Mouse (Mus musculus): Measurements from ENCODE around the gene Klhl41. TPM values are rescaled to one million over a fixed set of nuclear protein-coding genes. Genes with fewer than 3 reads are reported as not detected.
"Not testable (repeated sequence)": the region's sequence is repeated elsewhere in the genome, so short reads cannot be mapped to it uniquely, and the experiment has no call there.

The Klhl41 gene
- 0.88 and 1.4 TPM in 2 replicates for polyA plus RNA-seq (2015; fragmentation: Nextera tagmentation; extraction: Ambion mirVana)

DNA sequence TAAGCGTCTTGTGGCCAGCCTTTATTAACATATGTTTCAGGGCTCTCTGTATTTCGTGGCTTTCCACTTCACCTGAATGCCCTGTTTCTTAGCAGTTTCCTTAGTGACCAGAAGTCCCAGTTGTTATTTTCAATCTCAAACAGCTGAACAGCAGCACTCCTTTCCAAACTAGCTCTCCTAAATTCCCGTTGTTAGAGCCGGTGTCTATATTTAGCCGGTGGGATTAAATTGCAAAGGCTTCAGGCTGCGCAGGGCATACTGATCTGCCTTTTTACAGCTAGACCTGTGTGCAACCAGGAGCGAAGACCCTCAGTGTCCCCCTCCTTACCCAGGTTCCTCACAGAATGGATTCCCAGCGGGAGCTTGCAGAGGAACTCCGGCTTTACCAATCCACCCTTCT is at the start of gene Klhl41:
Klhl41 (plus strand) TSS at position 268 of the 400 bp plus-strand sequence.
- WGBS: 83% methylated on average over 9 of the region's 9 CpGs
- no peak within 1 kb of the TSS for H3K27ac ChIP-seq
- H3K36me3 ChIP-seq: peaks cover 3% of the 10 kb centered on the region; the same call in 1 of the 2 replicates
- no peak within 1 kb of the TSS for H3K4me2 ChIP-seq
- no peaks in the 10 kb centered on the region for H3K9me3 ChIP-seq
- H3K4me3 ChIP-seq: no peak within 1 kb of the TSS
- no peaks in the 10 kb centered on the region for H3K27me3 ChIP-seq
- no peaks in the 10 kb centered on the region for H3K4me1 ChIP-seq
- no peak within 1 kb of the TSS for H3K9ac ChIP-seq
- no peak for ATAC-seq (ENCODE audit: borderline replicate concordance, extremely low read depth, low FRiP score, low TSS enrichment)

DNA sequence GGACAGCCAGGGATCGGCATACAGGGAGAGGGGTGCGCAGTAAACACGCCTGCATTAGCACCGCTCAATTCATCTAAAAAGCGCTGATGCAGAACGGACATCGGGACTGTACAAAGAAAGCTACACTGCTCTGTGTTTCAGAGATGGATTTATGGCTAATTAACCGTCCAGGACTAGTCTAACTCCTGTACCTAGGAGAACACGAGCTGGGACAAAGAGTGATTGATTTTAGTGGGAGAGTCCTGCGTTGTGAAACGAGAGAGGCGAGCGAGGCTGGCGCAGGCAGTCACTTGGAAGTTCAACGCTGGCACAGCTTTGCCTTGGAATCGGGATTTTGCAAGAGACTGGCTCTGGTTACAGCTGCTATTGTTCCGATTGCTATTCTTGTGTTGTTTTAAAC is 40.7 kb upstream of the Klhl41 start:
- H3K27ac ChIP-seq: no peak overlapping the region
- ATAC-seq (ENCODE audit: borderline replicate concordance, extremely low read depth, low FRiP score, low TSS enrichment): no peak
- H3K4me3 ChIP-seq: no peak overlapping the region
- no peaks in the 10 kb centered on the region for H3K9me3 ChIP-seq
- WGBS: 67% methylated on average over 17 of the region's 17 CpGs
- no peak overlapping the region for H3K9ac ChIP-seq
- no peaks in the 10 kb centered on the region for H3K36me3 ChIP-seq
- H3K4me2 ChIP-seq: no peak overlapping the region
- no peaks in the 10 kb centered on the region for H3K27me3 ChIP-seq
- 0 out of 2 replicates have a peak, but pooled peaks cover 2% of the 10 kb centered on the region for H3K4me1 ChIP-seq

DNA sequence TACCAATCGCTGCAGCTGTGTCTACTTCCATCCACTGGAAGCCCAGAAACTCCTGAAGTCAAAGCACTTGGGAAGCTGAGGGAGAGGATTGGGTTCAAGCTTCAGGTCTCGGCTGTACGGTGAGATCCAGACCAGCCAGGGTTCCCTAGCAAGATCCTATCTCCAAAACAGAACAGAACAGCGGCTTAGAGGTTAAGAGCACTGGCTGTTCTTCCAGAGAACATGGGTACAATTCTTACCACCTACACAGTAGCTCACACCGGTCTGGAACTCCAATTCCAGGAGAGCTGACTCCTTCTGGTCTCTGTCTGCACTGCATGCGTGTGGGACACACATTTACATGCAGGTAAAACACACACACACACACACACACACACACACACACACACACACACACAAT is 40.0 kb upstream of the Klhl41 start:
- H3K4me3 ChIP-seq: no peak overlapping the region
- 84% methylated on average over 6 of the region's 6 CpGs for WGBS
- 0 out of 2 replicates have a peak, but pooled peaks cover 2% of the 10 kb centered on the region for H3K4me1 ChIP-seq
- no peaks in the 10 kb centered on the region for H3K36me3 ChIP-seq
- H3K9me3 ChIP-seq: no peaks in the 10 kb centered on the region
- H3K4me2 ChIP-seq: no peak overlapping the region
- no peak overlapping the region for H3K9ac ChIP-seq
- H3K27me3 ChIP-seq: no peaks in the 10 kb centered on the region
- no peak overlapping the region for H3K27ac ChIP-seq
- no peak for ATAC-seq (ENCODE audit: borderline replicate concordance, extremely low read depth, low FRiP score, low TSS enrichment)

DNA sequence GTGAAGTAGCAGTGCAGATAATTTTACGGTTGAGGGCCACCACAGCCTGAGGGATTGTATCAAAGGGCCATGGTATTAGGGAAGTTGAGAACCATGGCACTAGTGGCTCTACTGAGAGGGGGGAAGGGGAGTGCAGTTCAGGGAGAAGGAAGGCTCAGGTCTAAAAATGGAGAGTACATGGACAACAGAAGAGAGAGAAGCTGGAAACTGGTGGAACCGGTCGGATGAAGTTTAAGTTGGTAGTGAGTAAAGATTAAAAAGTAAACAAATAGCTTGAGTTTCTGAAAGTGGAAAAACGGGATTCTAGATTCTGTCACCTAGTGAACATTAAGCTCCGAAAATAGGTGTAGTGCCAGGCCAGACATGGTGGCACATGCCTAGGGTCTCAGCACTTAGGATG is 39.1 kb upstream of the Klhl41 start:
- Histone ChIP-seq H3K36me3 (no peaks in the 10 kb centered on the region), H3K9ac (no peak overlapping the region), H3K4me2 (no peak overlapping the region), H3K27ac (peak overlapping the region; percentile 70), H3K9me3 (no peaks in the 10 kb centered on the region), H3K27me3 (no peaks in the 10 kb centered on the region), H3K4me3 (no peak overlapping the region), H3K4me1 (peaks cover 5% of the 10 kb centered on the region; the same call in 1 of the 2 replicates)
- 53% methylated on average over 5 of the region's 5 CpGs for WGBS
- peak; percentile 58; the same call in 1 of the 2 replicates for ATAC-seq (ENCODE audit: borderline replicate concordance, extremely low read depth, low FRiP score, low TSS enrichment)

DNA sequence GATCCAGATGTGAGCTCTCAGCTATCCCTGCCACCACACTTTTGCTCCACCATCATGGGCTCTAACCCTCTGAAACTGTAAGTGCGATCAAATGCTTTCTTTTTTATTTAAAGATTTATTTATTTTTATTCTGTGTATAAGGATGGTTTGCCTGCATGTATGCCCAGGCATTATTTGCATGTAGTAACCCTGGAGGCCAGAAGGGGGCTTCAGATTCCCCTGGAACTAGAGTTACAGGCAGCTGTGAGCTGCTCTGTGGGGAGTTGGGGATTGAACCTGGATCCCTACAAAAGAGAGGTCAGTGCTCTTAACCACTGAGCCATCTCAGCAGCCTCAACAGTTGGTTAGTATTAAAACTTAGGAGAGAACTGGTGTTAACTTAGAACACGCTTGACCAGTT is 38.5 kb upstream of the Klhl41 start:
- Histone ChIP-seq H3K4me2 (no peak overlapping the region), H3K4me1 (peaks cover 5% of the 10 kb centered on the region; the same call in 1 of the 2 replicates), H3K9ac (no peak overlapping the region), H3K27ac (peak overlapping the region; percentile 70; the same call in 1 of the 2 replicates), H3K36me3 (no peaks in the 10 kb centered on the region), H3K27me3 (no peaks in the 10 kb centered on the region), H3K4me3 (no peak overlapping the region), H3K9me3 (no peaks in the 10 kb centered on the region)
- WGBS: 89% methylated on average over 2 of the region's 2 CpGs
- ATAC-seq (ENCODE audit: borderline replicate concordance, extremely low read depth, low FRiP score, low TSS enrichment): no peak

DNA sequence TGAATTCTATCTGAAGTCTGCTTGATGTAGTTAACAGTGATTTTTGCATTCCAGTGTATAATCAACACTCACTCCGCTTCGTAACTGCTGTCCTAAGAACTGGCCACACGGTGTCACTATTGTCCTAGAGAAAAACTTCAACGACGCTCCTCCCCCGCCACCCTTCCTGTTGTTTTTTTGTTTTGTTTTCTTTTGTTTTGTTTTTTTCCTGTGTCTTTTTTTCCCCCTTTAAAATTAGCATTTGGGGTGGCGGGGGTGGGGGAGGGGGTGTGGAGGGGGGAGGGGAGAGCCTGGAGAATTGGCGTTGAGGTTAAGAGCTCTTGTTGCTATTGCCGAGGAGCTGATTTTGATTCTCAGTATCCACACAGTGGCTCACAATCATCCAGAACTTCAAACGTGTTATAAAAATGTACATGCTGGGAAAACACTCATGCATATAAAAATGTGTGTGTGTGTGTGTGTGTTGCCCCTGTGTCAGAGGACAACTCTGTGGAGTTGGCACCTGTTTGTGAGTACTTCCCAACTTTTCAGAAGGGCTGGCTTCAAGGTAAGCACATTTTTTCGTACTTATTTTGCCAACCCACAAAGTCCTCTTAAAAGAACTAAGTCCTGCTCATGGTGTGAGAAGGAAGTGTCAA is 34.7 kb upstream of the Klhl41 start:
- no peak for ATAC-seq (ENCODE audit: borderline replicate concordance, extremely low read depth, low FRiP score, low TSS enrichment)
- peak overlapping the region; percentile 43 for H3K4me3 ChIP-seq
- H3K27me3 ChIP-seq: no peaks in the 10 kb centered on the region
- no peak overlapping the region for H3K9ac ChIP-seq
- H3K36me3 ChIP-seq: no peaks in the 10 kb centered on the region
- peak overlapping the region; percentile 44 for H3K4me2 ChIP-seq
- no peak overlapping the region for H3K27ac ChIP-seq
- WGBS: 9% methylated on average over 11 of the region's 11 CpGs
- H3K9me3 ChIP-seq: no peaks in the 10 kb centered on the region
- peaks cover 3% of the 10 kb centered on the region; the same call in 1 of the 2 replicates for H3K4me1 ChIP-seq

DNA sequence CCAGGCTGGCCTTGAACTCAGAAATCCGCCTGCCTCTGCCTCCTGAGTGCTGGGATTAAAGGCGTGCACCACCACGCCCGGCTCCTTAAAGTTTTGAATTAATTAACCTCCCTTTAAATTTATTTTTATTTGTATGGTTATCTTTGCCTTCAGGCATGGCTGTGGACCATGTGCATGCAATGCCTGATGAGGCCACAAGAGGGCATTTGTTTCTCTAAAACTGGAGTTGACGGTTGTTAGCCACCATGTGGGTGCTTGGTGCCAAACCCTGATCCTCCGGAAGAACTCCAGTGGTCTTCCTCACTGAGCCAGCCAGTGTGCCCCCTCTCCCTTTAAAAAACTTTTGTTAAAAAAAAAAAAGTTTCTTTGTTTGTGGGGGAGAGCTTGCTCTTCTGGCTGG is 34.1 kb upstream of the Klhl41 start:
- no peaks in the 10 kb centered on the region for H3K36me3 ChIP-seq
- ATAC-seq (ENCODE audit: borderline replicate concordance, extremely low read depth, low FRiP score, low TSS enrichment): no peak
- peaks cover 3% of the 10 kb centered on the region; the same call in 1 of the 2 replicates for H3K4me1 ChIP-seq
- H3K27me3 ChIP-seq: no peaks in the 10 kb centered on the region
- no peak overlapping the region for H3K4me3 ChIP-seq
- H3K27ac ChIP-seq: no peak overlapping the region
- H3K9me3 ChIP-seq: no peaks in the 10 kb centered on the region
- WGBS: 78% methylated on average over 6 of the region's 6 CpGs
- no peak overlapping the region for H3K9ac ChIP-seq
- no peak overlapping the region for H3K4me2 ChIP-seq

DNA sequence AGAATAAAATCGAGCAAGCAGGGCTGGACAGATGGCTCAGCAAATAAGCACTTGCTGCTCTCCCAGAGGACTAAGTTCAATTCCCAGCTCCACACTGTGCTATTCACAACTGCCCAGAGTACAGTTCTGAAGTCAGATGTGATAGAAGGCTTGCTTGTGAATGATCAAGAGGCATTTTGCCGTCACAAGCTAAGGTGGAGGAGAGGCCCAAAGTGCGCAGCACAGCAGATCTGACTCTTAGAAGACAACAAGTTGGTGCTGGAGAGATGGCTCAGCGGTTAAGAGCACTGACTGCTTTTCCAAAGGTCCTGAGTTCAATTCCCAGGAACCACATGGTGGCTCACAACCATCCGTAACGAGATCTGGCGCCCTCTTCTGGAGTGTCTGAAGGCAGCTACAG is 31.9 kb upstream of the Klhl41 start:
- H3K9ac ChIP-seq; H3K4me2 ChIP-seq; H3K4me1 ChIP-seq; H3K36me3 ChIP-seq; H3K27me3 ChIP-seq; H3K9me3 ChIP-seq; H3K27ac ChIP-seq; ATAC-seq (ENCODE audit: borderline replicate concordance, extremely low read depth, low FRiP score, low TSS enrichment); H3K4me3 ChIP-seq: not testable (repeated sequence)
- WGBS: 69% methylated on average over 7 of the region's 7 CpGs

DNA sequence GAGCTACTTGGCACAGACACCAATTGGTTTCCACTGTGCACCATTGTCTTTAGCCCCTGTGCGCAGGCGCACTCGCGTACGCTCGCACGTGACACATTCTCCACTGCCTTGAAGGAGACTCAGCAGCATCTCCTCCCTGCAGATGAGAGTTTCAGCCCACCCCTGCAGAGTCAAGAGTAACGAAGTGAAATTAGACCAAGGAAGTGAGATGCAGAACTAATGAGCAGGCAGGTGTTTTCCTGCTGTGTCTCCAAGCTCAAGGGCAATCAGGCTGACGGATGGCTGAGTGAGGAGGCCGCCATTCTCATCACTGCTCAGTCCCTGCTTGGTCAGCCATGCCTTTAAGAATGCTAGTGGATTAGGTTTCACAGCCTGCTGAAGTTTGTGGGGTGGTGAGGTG is 29.8 kb upstream of the Klhl41 start:
- H3K4me3 ChIP-seq: no peak overlapping the region
- ATAC-seq (ENCODE audit: borderline replicate concordance, extremely low read depth, low FRiP score, low TSS enrichment): no peak
- H3K9ac ChIP-seq: no peak overlapping the region
- H3K4me1 ChIP-seq: peaks cover 3% of the 10 kb centered on the region; the same call in 1 of the 2 replicates
- no peak overlapping the region for H3K27ac ChIP-seq
- H3K4me2 ChIP-seq: no peak overlapping the region
- WGBS: 57% methylated on average over 10 of the region's 10 CpGs
- H3K36me3 ChIP-seq: no peaks in the 10 kb centered on the region
- no peaks in the 10 kb centered on the region for H3K27me3 ChIP-seq
- H3K9me3 ChIP-seq: no peaks in the 10 kb centered on the region

DNA sequence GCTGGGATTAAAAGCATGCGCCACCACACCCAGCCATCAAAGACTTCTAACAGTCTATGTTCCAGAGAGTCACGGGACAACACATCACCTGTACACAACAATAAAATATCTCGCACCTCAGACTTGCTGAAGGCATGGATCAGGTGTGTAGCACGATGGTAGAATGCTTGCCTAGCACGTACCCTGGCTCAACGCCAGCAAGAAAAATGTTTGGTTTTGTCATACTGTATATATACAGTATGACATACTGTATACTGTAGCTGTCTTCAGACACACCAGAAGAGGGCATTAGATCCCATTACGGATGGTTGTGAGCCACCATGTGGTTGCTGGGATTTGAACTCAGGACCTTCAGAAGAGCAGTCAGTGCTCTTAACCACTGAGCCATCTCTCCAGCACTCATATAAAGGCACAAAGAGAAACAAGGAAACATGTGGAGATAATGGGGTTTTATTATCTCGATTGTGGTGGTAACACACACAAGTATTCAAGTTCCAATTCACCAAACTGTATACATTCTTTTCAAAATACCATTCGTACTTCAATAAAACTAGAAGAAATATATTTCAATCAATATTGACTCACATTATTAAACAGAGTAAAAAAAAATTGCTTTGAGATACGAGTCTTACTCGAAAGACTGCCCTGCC is 24.8 kb upstream of the Klhl41 start:
- no peak overlapping the region for H3K9ac ChIP-seq
- ATAC-seq (ENCODE audit: borderline replicate concordance, extremely low read depth, low FRiP score, low TSS enrichment): no peak
- no peaks in the 10 kb centered on the region for H3K9me3 ChIP-seq
- 84% methylated on average over 11 of the region's 11 CpGs for WGBS
- H3K4me2 ChIP-seq: no peak overlapping the region
- H3K27ac ChIP-seq: no peak overlapping the region
- H3K27me3 ChIP-seq: no peaks in the 10 kb centered on the region
- no peaks in the 10 kb centered on the region for H3K36me3 ChIP-seq
- H3K4me3 ChIP-seq: no peak overlapping the region
- peaks cover 8% of the 10 kb centered on the region; the same call in 1 of the 2 replicates for H3K4me1 ChIP-seq

DNA sequence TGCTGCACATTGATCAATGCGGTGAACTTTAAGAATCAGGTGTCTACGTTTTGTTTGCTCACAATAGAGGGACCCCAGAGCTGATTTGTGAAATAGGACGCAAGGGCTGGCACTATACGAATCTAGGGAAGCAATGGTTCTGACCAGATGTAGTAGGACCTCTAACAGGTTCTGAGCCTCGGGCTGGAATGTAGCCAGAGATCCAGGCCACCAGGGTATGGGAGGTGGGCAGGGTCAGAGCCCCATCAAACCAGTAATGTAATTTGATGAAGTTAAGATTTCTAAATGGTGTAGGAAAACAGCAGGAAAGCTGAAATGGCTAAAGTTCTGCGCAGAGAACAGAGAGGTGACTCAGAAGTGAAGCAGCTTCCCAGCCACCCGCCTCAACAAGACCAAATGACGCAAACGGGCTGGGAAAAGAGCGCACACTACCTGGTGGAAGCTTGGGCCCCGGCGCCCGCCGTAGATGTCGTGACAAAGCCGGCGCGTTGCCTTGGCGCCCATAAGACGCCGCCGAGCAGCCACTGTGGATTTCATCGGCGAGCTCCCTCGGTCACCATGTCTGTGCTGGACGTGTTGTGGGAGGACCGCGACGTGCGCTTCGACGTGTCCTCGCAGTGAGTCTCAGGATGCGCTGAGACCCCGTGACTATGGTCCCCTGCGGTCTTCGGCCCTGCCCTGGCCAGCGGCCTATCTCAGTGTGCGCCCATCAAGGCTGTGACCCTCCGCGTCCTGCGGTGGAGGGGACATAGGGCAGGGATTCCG is 23.0 kb upstream of the Klhl41 start, which contains the start of gene Bbs5:
Bbs5 (plus strand) TSS at position 446 of the 765 bp plus-strand sequence.
- Histone ChIP-seq H3K9me3 (no peaks in the 10 kb centered on the region), H3K27ac (no peak within 1 kb of the TSS), H3K4me2 (peak within 1 kb of the TSS; percentile 57), H3K27me3 (no peaks in the 10 kb centered on the region), H3K4me3 (peak within 1 kb of the TSS; percentile 58), H3K4me1 (peaks cover 8% of the 10 kb centered on the region; the same call in 1 of the 2 replicates), H3K36me3 (no peaks in the 10 kb centered on the region), H3K9ac (peak within 1 kb of the TSS; percentile 46)
- 2% methylated on average over 43 of the region's 43 CpGs for WGBS
- peak; percentile 89 for ATAC-seq (ENCODE audit: borderline replicate concordance, extremely low read depth, low FRiP score, low TSS enrichment)
